Mouse (Mus musculus) liver, embryonic 14.5 days (tissue): ENCODE measurements at regions not wholly inside any gene's neighbourhood (a gene's known extent, or its start where the extent isn't known, plus 50 kb on each side); places are given as distances from the start of the nearest gene placed in this dataset.

Experiments used
- ATAC-seq: fragments of 200-750 bp; cut with Nextera tagmentation; 2 replicates; pipeline ENCODE4 v1.8.0; 2017; ENCODE audit warnings: moderate number of reproducible peaks, mild to moderate bottlenecking, moderate library complexity; ENCODE audit not compliant: insufficient read depth
- DNase-seq, 3 experiments: peaks; one replicate each; pipeline ENCODE4 v3.0.0-alpha.2; 2012 to 2013; ENCODE audit warnings: low read depth in 3 of 3, low spot score in 3 of 3
- H3K27ac ChIP-seq: fragments of 300-500 bp; sonication (generic); 2 replicates; pipeline ENCODE4 v1.5.1; 2014; ENCODE audit warnings: moderate library complexity, mild to moderate bottlenecking, control low read depth, inconsistent platforms
- H3K27me3 ChIP-seq: fragments of 300-500 bp; sonication (generic); 2 replicates; pipeline ENCODE4 v1.6.1; 2014; ENCODE audit warnings: mild to moderate bottlenecking, low read length, moderate library complexity; ENCODE audit not compliant: control insufficient read depth, insufficient read depth
- H3K36me3 ChIP-seq: fragments of 300-500 bp; sonication (generic); replicated peaks from 2 replicates; pipeline ENCODE4 v1.6.1; 2014; ENCODE audit warnings: low read depth; ENCODE audit not compliant: control insufficient read depth, insufficient read depth
- H3K4me1 ChIP-seq, 2 experiments: fragments of 200-500 bp in 1 of 2; fragments of 300-500 bp in 1 of 2; sonication (generic) in 1 of 2; replicated peaks; 2 replicates each; pipeline ENCODE4 v1.6.1; 2012 to 2014; ENCODE audit warnings: antibody characterized with exemption in 1 of 2, inconsistent platforms in 1 of 2, low read length in 1 of 2; ENCODE audit not compliant: control insufficient read depth in 2 of 2, insufficient read depth in 2 of 2
- H3K4me2 ChIP-seq: fragments of 300-500 bp; sonication (generic); 2 replicates; pipeline ENCODE4 v1.6.1; 2014; ENCODE audit warnings: low read depth, mild to moderate bottlenecking, control low read depth, moderate library complexity
- H3K4me3 ChIP-seq, 2 experiments: fragments of 200-500 bp in 1 of 2; fragments of 300-500 bp in 1 of 2; sonication (generic) in 1 of 2; 2 replicates each; pipeline ENCODE4 v1.5.1; 2012 to 2014; ENCODE audit warnings: low read depth in 2 of 2, low read length in 2 of 2, mild to moderate bottlenecking in 2 of 2, control low read depth in 1 of 2, inconsistent platforms in 1 of 2, moderate library complexity in 1 of 2; ENCODE audit not compliant: insufficient read depth in 1 of 2
- H3K9ac ChIP-seq: fragments of 300-500 bp; sonication (generic); replicated peaks from 2 replicates; pipeline ENCODE4 v1.6.1; 2014; ENCODE audit warnings: mild to moderate bottlenecking, control low read depth, moderate library complexity
- H3K9me3 ChIP-seq: fragments of 300-500 bp; sonication (generic); 2 replicates; pipeline ENCODE4 v1.6.1; 2016; ENCODE audit warnings: low read length, mixed read lengths; ENCODE audit not compliant: control insufficient read depth
- CTCF ChIP-seq: IDR thresholded peaks from 2 replicates; pipeline ENCODE4 v1.5.1; 2016; ENCODE audit warnings: antibody characterized with exemption, low read depth, control low read depth
- EP300 ChIP-seq: IDR thresholded peaks from 2 replicates; pipeline ENCODE4 v1.6.1; 2016; ENCODE audit warnings: antibody characterized with exemption, low read depth
- WGBS: fragments of 180-500 bp; shearing (Covaris S2); extraction: QIAGEN DNeasy Blood & Tissue Kit; methylation state at CpG from one replicate; pipeline ENCODE4 v1.1.7; 2014; ENCODE audit not compliant: insufficient replicate concordance; 5-methylcytosine and 5-hydroxymethylcytosine counted together

- ATAC-seq (no peak), DNase-seq (no peak)
- Histone ChIP-seq H3K9me3 (no peaks in the 10 kb centered on the region), H3K27me3 (no peaks in the 10 kb centered on the region), H3K27ac (no peak overlapping the region), H3K4me3 (no peak overlapping the region), H3K4me2 (no peak overlapping the region), H3K9ac (no peak overlapping the region), H3K4me1 (peaks cover 0 to 7% of the 10 kb centered on the region in 2 experiments; a peak in 2 of 4 replicates), H3K36me3 (no peaks in the 10 kb centered on the region)
- WGBS, result 62% methylated on average over 10 of the region's 10 CpGs
- TF ChIP-seq CTCF (no peak), EP300 (no peak)
Measured at GRCm38 (mm10) chr10:111558675-111559340, 52.7 kb downstream of the Phlda1 start.

DNA sequence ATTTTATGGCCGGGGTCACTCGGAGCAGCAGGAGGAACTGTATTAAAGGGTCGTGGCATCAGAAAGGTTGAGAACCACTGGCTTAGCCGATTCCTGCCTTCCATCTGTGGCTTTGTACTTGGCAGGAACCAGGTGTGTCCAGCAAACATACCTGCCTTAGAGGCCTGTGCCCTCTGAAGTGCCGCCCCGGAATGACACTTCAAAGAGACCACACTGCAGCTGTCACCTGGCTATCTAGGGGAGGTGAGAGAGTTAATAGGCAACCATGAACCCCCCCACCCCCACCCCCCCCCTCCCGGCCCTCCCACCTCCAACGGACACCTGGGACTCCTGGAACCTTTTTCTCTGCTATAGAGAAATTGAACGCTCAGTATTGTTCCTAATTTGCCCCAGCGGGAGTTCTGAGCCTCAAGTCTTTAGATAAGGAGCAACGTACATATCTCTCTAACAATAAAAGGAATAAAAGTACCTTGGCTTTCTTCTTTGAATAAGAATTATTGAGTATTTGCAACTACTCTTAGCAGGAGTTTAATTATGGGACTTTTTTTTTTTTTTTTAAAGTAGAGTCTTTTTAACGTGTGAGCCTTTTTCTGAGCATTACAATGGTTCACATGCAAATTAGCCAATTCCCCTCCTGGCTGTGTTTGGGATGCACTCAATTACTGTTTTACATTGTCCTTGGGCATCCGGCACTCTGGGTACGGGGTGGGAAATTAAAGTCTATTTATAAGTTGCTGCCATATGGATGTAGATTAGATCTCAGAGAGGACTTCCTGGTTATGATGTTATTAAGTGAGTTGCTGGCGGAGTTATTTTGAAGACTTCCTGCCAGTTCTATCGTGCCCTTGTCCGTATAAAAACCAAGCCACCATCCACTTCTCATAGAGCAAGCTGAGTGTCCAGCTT, 53.5 kb downstream of the Phlda1 start:
- Histone ChIP-seq H3K9me3 (no peaks in the 10 kb centered on the region), H3K27me3 (no peaks in the 10 kb centered on the region), H3K9ac (no peak overlapping the region), H3K36me3 (no peaks in the 10 kb centered on the region), H3K27ac (no peak overlapping the region), H3K4me1 (peaks cover 0 to 7% of the 10 kb centered on the region in 2 experiments; a peak in 2 of 4 replicates), H3K4me2 (no peak overlapping the region), H3K4me3 (no peak overlapping the region)
- TF ChIP-seq CTCF (no peak), EP300 (no peak)
- DNase-seq, result no peak
- WGBS, result 45% methylated on average over 17 of the region's 17 CpGs
- no peak for ATAC-seq

DNA sequence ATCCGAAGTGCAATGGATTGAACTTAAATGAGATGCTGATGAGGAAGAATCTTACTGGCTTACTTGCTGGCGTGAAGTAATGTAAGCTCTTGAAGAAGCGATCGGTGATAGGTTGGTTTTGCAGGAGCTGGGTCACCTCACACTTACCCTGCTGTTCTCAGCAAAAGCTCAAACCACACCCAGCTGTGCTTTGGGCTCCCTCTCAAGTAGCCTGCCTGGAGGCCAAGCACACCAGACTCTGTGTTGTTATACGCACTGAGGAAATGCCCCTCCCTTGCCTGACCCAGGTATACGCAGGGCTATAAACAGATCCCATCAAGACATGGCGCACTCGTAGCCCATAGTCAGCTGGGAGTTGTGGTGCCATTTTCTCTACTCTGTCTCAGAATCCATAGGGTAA, 56.5 kb downstream of the Phlda1 start:
- ATAC-seq (no peak), DNase-seq (no peak)
- TF ChIP-seq EP300 (no peak), CTCF (no peak)
- H3K4me2 ChIP-seq, result no peak overlapping the region
- H3K4me1 ChIP-seq, result peaks cover 0 to 7% of the 10 kb centered on the region in 2 experiments; a peak in 2 of 4 replicates
- H3K4me3 ChIP-seq, result no peak overlapping the region
- no peaks in the 10 kb centered on the region for H3K9me3 ChIP-seq
- H3K36me3 ChIP-seq, result no peaks in the 10 kb centered on the region
- WGBS, result 69% methylated on average over 8 of the region's 8 CpGs
- H3K27me3 ChIP-seq, result no peaks in the 10 kb centered on the region
- H3K9ac ChIP-seq, result no peak overlapping the region
- no peak overlapping the region for H3K27ac ChIP-seq

DNA sequence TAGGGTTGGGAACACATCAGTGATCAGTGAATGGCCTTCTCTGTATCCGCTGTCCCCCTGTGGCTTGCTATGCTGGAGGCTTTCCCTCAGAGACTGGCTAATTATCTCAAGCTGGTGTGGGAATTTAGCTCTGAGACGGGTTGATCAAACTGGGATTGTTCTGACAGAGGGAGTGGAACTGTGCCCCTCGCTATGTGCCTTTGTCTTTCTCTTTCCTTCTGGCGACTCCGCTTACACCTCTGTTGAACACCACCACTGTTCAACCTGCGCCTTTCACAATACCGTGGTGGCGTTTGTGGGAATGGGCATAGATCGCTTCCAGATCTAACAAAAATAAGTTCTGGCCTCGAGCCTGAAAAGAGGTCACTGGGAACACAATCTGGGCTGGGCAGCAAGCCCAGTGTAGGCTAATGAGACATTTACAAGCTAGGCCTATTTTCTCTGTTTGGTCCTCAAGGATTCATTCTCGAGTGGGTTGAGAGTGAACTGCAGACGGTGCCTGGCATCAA, 60.8 kb downstream of the Phlda1 start:
- Histone ChIP-seq H3K36me3 (no peaks in the 10 kb centered on the region), H3K4me3 (no peak overlapping the region), H3K4me2 (no peak overlapping the region), H3K27ac (no peak overlapping the region), H3K9ac (no peak overlapping the region), H3K9me3 (no peaks in the 10 kb centered on the region), H3K4me1 (no peaks in the 10 kb centered on the region; a peak in 1 of 4 replicates), H3K27me3 (no peaks in the 10 kb centered on the region)
- TF ChIP-seq EP300 (no peak), CTCF (no peak)
- no peak for ATAC-seq
- no peak for DNase-seq
- 74% methylated on average over 12 of the region's 12 CpGs for whole genome bisulfite sequencing
